Mouse (Mus musculus) T-cell, adult 66 days (primary cell): Measurements from ENCODE around the gene Olfr305. TPM values are rescaled to one million over a fixed set of nuclear protein-coding genes. Genes with fewer than 3 reads are reported as not detected.

ENCODE experiments used
- total RNA-seq, 2 experiments: library from RNA; stranded (reverse); gene quantifications; 3 replicates in 1 of 2; 4 replicates in 1 of 2; pipeline ENCODE4 v1.2.4; 2023

Olfr305 gene
- not detected for total RNA-seq

GRCm38 (mm10) chr7:86366828-86367227 lies at the start of gene Olfr305:
Gene Olfr305, minus strand, starts transcription at chr7:86366928.

DNA sequence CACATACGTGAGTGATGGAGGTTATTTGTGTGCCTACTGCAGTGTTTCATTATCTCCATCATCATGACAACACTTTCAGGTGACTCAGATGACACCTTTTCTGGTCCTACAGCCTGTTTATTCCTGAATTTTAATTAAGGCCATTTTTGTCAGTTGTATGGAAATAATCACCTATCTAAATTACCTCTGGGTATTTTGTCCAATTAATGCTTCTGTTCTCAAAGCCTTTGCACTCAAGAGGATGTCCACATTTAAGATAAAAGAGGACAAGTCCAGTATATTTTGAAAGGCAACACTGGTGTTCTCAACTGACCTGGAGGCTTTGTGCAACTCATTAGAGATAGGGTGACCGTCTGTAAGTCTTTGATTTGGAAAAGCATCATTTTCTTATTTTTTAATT lies 36.8 kb upstream of the Olfr305 start, which contains the start of gene Olfr301:
Gene Olfr301 (plus strand): TSS at position 301 of the 400 bp plus-strand sequence.

GRCm38 (mm10) chr7:86397689-86398088 lies 31.0 kb upstream of the Olfr305 start, which contains the start of gene Olfr303:
Gene Olfr303, minus strand, starts transcription at chr7:86397789.

GRCm38 (mm10) chr7:86386558-86386957 lies 19.8 kb upstream of the Olfr305 start, which contains the start of gene Olfr304:
Gene Olfr304, minus strand, starts transcription at chr7:86386658.

DNA sequence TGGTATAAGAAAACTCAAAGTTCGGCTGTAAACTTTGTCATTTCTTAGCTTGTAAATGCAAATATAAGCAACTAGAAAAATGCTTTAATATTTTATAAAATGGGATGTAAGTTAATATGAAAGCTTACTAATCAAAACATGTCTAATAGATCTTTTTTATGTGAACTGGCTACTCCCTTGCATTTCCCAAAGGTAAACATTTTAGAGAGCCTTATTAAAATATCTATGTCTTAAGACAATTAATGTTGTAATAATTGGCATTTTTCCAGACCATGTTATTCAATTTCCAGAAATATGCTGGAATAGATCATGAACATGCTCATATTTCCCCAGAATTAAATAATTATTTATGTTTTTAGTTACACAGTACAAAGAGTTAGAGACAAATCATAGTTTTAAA lies 29.2 kb downstream of the Olfr305 start, which contains the start of gene Olfr307:
Gene Olfr307 (minus strand): TSS at position 101 of the 400 bp plus-strand sequence.

DNA sequence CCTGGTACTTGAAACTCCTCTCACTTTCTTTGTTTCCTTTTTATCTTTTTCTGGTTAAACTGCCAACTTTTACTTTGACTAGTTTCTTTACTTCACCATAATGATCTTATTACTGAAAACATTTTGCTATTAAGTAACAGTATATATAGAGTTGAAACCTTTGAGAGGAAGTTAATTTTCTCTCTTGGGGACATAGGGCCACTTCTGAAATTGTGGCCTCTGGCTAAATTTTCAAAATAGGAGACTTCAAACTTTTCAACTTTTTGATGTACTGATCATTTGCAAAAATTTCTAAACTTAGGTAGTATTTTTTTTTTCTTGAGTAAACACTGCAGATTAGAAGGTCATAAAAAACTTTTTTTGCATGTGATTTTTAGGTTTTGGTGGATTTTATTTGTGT lies 41.2 kb downstream of the Olfr305 start, which contains the start of gene Olfr308:
Gene Olfr308 (minus strand): TSS at position 101 of the 400 bp plus-strand sequence.

GRCm38 (mm10) chr7:86313608-86314007 lies 53.1 kb downstream of the Olfr305 start, which contains the start of gene Olfr309:
Gene Olfr309, minus strand, starts transcription at chr7:86313708.

Other genes with a start within 250 kb of the Olfr305 start
- not detected for gene Vmn2r75, start 195.2 kb downstream of the Olfr305 start, total RNA-seq
- not detected for gene Vmn2r76, start 120.6 kb downstream of the Olfr305 start, total RNA-seq
- gene Olfr310, start 89.8 kb downstream of the Olfr305 start, total RNA-seq = not detected
- gene Olfr309, start 53.2 kb downstream of the Olfr305 start, total RNA-seq = not detected
- not detected for gene Olfr308, start 41.3 kb downstream of the Olfr305 start, total RNA-seq
- gene Olfr307, start 29.3 kb downstream of the Olfr305 start, total RNA-seq = not detected
- gene Olfr304, start 19.7 kb upstream of the Olfr305 start, total RNA-seq = not detected
- gene Olfr303, start 30.9 kb upstream of the Olfr305 start, total RNA-seq = not detected
- gene Olfr301, start 36.9 kb upstream of the Olfr305 start, total RNA-seq = not detected
- gene Olfr299, start 93.0 kb upstream of the Olfr305 start, total RNA-seq = not detected
- not detected for gene Olfr298, start 125.6 kb upstream of the Olfr305 start, total RNA-seq
- not detected for gene Olfr297, start 153.0 kb upstream of the Olfr305 start, total RNA-seq
- not detected for gene Olfr295, start 216.9 kb upstream of the Olfr305 start, total RNA-seq
- gene Olfr294, start 249.7 kb upstream of the Olfr305 start, total RNA-seq = not detected